Mouse (Mus musculus) stomach, embryonic 14.5 days (tissue): ENCODE data around the gene Tiam1. TPM values are rescaled to one million over a fixed set of nuclear protein-coding genes. Genes with fewer than 3 reads are reported as not detected.

ENCODE experiments used
- ATAC-seq: fragments of 200-750 bp; cut with Nextera tagmentation; 2 replicates; pipeline ENCODE4 v1.8.0; 2017; ENCODE audit warnings: low read depth, moderate TSS enrichment; ENCODE audit not compliant: insufficient number of reproducible peaks, insufficient read depth, low FRiP score
- H3K27ac ChIP-seq: fragments of 300-500 bp; sonication (generic); 2 replicates; pipeline ENCODE4 v1.5.1; 2014; ENCODE audit warnings: mild to moderate bottlenecking, low read length, moderate library complexity, mixed read lengths
- H3K27me3 ChIP-seq: fragments of 300-500 bp; sonication (generic); 2 replicates; pipeline ENCODE4 v1.6.1; 2014; ENCODE audit warnings: low read length, control low read depth, mixed read lengths; ENCODE audit not compliant: control insufficient read depth, insufficient read depth
- H3K36me3 ChIP-seq: fragments of 300-500 bp; sonication (generic); 2 replicates; pipeline ENCODE4 v1.6.1; 2014; ENCODE audit warnings: mild to moderate bottlenecking, control low read depth, low read length, moderate library complexity, mixed read lengths; ENCODE audit not compliant: control insufficient read depth, insufficient read depth
- H3K4me1 ChIP-seq: fragments of 300-500 bp; sonication (generic); 2 replicates; pipeline ENCODE4 v1.6.1; 2014; ENCODE audit warnings: low read length, control low read depth, mixed read lengths; ENCODE audit not compliant: control insufficient read depth, insufficient read depth
- H3K4me2 ChIP-seq: fragments of 300-500 bp; sonication (generic); replicated peaks from 2 replicates; pipeline ENCODE4 v1.6.1; 2014; ENCODE audit warnings: low read depth, low read length, control low read depth
- H3K4me3 ChIP-seq: fragments of 300-500 bp; sonication (generic); 2 replicates; pipeline ENCODE4 v1.5.1; 2014; ENCODE audit warnings: low read depth, low read length, control low read depth
- H3K9ac ChIP-seq: fragments of 300-500 bp; sonication (generic); replicated peaks from 2 replicates; pipeline ENCODE4 v1.6.1; 2014; ENCODE audit warnings: low read depth, mild to moderate bottlenecking, control low read depth, low read length, moderate library complexity, mixed read lengths
- H3K9me3 ChIP-seq: fragments of 300-500 bp; sonication (generic); 2 replicates; pipeline ENCODE4 v1.6.1; 2016; ENCODE audit warnings: low read depth, low read length, control low read depth; ENCODE audit not compliant: control insufficient read depth
- WGBS: fragments of 180-500 bp; shearing (Covaris S2); extraction: QIAGEN DNeasy Blood & Tissue Kit; methylation state at CpG from one replicate; pipeline ENCODE4 v1.1.7; 2014; 5-methylcytosine and 5-hydroxymethylcytosine counted together
- polyA plus RNA-seq: library from polyadenylated mRNA; unstranded; fragments of >200 nt; fragmentation: Nextera tagmentation; extraction: Ambion mirVana; gene quantifications from 2 replicates; pipeline ENCODE4 v1.2.1, GENCODE M21; 2014

Gene Tiam1
- polyA plus RNA-seq, 1 experiment from 2014 or later = 38.4 TPM

DNA sequence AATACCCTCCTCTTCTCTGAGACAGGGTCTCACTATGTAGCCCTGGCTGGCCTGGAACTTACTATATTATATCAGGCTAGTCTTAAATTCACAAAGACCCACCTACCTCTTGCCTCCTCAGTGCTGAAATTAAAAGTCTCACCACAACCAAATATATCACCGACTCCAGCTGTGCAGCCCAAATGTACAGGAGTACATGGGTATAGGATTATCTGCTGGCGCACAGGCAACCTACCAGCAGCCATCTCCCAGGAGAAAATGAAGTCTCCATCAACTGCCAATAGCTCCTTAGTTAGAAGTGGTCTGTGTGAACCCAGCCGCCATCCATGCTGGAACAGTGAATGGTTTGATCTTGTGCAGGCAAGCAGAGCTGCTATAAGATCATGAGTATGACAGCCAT is 34.8 kb upstream of the Tiam1 start:
- Histone ChIP-seq H3K27me3 (no peaks in the 10 kb centered on the region), H3K27ac (no peak overlapping the region), H3K9ac (no peak overlapping the region), H3K4me3 (no peak overlapping the region), H3K4me1 (no peaks in the 10 kb centered on the region), H3K36me3 (no peaks in the 10 kb centered on the region), H3K9me3 (no peaks in the 10 kb centered on the region), H3K4me2 (no peak overlapping the region)
- WGBS = 92% methylated on average over 3 of the region's 3 CpGs
- no peak for ATAC-seq

DNA sequence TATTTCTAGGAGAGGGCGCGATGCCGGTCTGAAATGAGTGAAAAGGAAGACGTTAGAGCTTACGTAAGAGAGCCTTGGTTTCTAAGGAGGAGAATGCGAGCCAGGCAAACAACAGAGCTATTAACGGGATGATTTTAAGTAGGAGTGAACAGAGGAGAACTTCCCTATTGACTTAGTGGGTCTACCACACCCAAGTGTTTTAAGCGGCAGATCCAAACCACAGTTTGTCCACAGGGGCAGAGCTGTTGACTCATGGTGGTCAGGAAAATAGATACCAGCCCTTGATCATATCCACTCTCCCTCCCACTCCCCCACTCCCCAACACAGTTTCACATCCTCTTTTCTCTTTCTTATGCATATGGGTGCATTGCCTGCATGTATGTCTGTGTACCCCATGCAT is 33.9 kb upstream of the Tiam1 start:
- Histone ChIP-seq H3K36me3 (no peaks in the 10 kb centered on the region), H3K4me2 (no peak overlapping the region), H3K4me1 (no peaks in the 10 kb centered on the region), H3K27me3 (no peaks in the 10 kb centered on the region), H3K27ac (no peak overlapping the region), H3K9ac (no peak overlapping the region), H3K4me3 (no peak overlapping the region), H3K9me3 (no peaks in the 10 kb centered on the region)
- ATAC-seq = no peak
- 61% methylated on average over 8 of the region's 8 CpGs for WGBS

DNA sequence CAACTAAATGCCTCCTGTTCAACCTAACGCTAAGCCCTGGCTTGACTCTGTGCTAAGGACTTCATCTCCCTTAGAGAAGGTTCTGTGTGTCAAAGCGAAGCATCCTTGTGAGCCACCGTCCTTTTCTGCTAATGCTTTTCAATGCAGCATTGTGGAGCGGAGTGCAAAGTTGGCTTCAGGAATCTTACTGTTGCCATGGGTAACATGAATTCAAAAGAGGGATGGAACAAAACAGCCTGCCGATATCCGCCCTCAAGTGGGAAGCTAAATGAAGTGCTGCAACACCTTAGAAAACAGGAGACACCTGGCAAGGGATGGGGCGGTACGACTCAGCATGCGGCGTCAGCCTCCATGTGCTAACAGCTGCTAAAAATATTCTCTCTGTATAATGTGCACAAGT is 32.9 kb upstream of the Tiam1 start:
- no peak overlapping the region for H3K4me3 ChIP-seq
- no peak overlapping the region for H3K4me2 ChIP-seq
- H3K36me3 ChIP-seq = no peaks in the 10 kb centered on the region
- no peaks in the 10 kb centered on the region for H3K9me3 ChIP-seq
- ATAC-seq = no peak
- no peaks in the 10 kb centered on the region for H3K27me3 ChIP-seq
- H3K9ac ChIP-seq = no peak overlapping the region
- no peak overlapping the region for H3K27ac ChIP-seq
- 45% methylated on average over 10 of the region's 10 CpGs for WGBS
- H3K4me1 ChIP-seq = no peaks in the 10 kb centered on the region

DNA sequence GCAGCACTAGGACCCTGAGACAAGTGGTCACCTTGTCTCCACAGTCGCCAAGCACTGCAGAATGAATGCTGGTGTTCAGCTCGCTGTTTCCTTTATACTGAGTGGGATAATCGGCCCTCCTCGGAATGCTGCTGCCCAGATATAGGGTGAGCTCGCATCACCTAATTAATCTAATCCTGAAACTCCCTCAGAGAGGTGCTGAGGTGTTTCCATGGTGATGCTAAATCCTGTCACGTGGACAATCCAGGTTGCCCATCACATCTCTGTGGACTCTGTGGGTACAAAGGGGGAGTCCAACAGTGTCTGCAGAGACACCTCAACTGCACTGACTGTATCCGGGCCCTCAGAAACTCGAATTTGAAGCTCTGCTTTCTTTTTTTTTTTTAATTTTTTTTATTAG is 27.8 kb upstream of the Tiam1 start:
- no peaks in the 10 kb centered on the region for H3K4me1 ChIP-seq
- no peak overlapping the region for H3K4me3 ChIP-seq
- H3K27me3 ChIP-seq = no peaks in the 10 kb centered on the region
- no peak for ATAC-seq
- no peaks in the 10 kb centered on the region for H3K9me3 ChIP-seq
- no peaks in the 10 kb centered on the region for H3K36me3 ChIP-seq
- no peak overlapping the region for H3K4me2 ChIP-seq
- 63% methylated on average over 8 of the region's 8 CpGs for WGBS
- H3K27ac ChIP-seq = no peak overlapping the region
- no peak overlapping the region for H3K9ac ChIP-seq

DNA sequence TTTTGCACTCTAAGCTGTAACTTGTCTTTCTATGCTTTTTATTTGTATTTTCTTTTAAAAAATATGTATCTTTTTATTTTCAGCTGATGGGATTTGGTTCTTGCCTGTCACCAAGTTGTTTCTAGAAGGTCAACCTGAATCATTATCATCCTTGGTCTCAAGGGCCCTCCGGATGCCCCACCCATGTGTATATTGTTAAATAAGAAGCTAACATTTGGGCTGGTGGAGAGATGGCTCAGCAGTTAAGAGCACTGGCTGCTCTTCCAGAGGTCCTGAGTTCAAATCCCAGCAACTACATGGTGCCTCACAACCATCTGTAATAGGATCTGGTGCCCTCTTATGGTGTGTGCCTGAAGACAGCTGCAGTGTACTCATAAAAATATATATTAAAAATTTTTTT is 27.1 kb upstream of the Tiam1 start:
- H3K4me3 ChIP-seq = no peak overlapping the region
- H3K4me2 ChIP-seq = no peak overlapping the region
- no peak overlapping the region for H3K9ac ChIP-seq
- H3K9me3 ChIP-seq = no peaks in the 10 kb centered on the region
- 81% methylated on average over 1 of the region's 1 CpGs for WGBS
- no peak for ATAC-seq
- H3K27ac ChIP-seq = no peak overlapping the region
- no peaks in the 10 kb centered on the region for H3K27me3 ChIP-seq
- H3K36me3 ChIP-seq = no peaks in the 10 kb centered on the region
- no peaks in the 10 kb centered on the region for H3K4me1 ChIP-seq

DNA sequence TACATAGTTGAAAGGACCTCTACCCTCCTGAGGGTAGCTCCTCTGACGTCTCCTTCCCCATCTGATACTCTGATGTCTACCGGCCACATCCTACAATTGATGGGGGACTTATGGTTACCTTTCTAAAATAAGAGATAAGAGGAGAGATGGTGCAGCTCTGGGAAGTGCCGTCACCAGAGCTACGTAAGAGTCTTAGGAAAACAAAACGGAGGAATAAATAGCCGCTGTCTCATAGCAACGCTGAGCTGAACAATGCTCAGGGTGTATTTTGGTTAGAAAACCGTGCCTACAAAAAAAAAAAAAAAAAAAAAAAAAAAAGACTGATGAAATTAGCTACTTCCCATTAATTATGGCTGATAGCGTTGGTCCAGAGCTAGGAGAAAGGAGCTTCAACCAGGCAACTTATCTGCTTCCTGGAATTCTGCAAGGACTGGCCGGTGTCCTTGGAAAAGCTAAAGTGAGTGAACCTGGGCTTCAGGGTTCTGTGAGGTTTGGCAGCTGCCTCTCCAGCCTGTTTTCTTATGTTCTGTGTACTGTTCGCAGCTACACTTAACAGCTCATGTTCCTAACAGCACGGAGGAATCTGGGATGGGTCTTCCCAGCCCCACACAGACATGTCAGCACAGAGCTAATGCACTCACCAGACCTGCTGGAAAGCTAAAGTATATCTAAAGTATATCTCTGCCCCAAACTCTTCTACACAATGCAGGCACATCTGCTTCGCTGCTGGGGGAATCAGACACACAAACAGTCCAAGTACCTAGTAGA is 26.5 kb upstream of the Tiam1 start:
- Histone ChIP-seq H3K9ac (no peak overlapping the region), H3K27me3 (no peaks in the 10 kb centered on the region), H3K36me3 (no peaks in the 10 kb centered on the region), H3K4me3 (no peak overlapping the region), H3K4me1 (no peaks in the 10 kb centered on the region), H3K9me3 (no peaks in the 10 kb centered on the region), H3K4me2 (no peak overlapping the region), H3K27ac (no peak overlapping the region)
- 50% methylated on average over 13 of the region's 13 CpGs for WGBS
- ATAC-seq = no peak

DNA sequence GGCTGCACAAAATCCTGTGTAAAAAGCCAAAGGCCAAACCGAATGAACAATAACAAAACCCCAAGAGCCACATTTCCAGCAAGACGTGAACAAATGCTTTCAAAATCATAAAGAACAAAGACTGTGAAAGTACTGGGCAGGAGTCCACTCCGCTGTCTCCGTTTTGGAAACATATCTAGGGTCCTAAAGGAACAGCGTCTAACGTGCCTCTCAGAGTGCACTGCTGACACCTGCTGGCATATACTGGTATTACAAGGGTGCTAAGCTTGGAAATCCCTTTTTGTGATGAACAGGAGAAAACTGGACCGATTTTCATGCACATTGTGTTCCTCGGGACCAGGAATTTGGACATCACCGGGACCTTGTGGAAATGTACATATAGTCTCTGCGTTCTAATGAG is 24.1 kb upstream of the Tiam1 start:
- Histone ChIP-seq H3K9ac (no peak overlapping the region), H3K27ac (no peak overlapping the region), H3K4me1 (no peaks in the 10 kb centered on the region), H3K27me3 (no peaks in the 10 kb centered on the region), H3K4me3 (no peak overlapping the region), H3K4me2 (no peak overlapping the region), H3K9me3 (no peaks in the 10 kb centered on the region), H3K36me3 (no peaks in the 10 kb centered on the region)
- ATAC-seq = 0 out of 2 replicates have a peak, but pooled peaks have one; percentile 34
- 33% methylated on average over 10 of the region's 10 CpGs for WGBS

DNA sequence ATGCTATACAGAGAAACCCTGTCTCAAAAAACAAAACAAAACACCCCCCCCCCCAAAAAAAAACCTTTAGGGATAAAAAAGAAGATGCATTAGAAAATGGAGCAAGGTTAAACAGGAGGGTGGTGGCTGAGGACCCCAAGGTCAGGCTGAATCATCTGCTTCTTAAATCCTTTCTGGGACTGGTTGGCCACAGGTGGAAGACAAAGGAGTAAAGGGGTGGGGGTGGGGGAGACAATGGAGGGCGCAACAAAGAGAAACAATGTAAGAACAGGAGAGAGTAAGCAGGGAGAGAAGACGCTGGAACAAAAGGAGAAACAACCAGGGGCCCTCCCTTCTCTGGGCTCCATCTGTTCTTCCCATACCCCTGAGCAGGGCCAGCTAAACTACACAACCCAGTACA is 21.9 kb upstream of the Tiam1 start:
- Histone ChIP-seq H3K36me3 (no peaks in the 10 kb centered on the region), H3K9me3 (no peaks in the 10 kb centered on the region), H3K27me3 (no peaks in the 10 kb centered on the region), H3K4me2 (no peak overlapping the region), H3K9ac (no peak overlapping the region), H3K4me3 (no peak overlapping the region), H3K27ac (no peak overlapping the region), H3K4me1 (no peaks in the 10 kb centered on the region)
- WGBS = 68% methylated on average over 2 of the region's 2 CpGs
- ATAC-seq = no peak

DNA sequence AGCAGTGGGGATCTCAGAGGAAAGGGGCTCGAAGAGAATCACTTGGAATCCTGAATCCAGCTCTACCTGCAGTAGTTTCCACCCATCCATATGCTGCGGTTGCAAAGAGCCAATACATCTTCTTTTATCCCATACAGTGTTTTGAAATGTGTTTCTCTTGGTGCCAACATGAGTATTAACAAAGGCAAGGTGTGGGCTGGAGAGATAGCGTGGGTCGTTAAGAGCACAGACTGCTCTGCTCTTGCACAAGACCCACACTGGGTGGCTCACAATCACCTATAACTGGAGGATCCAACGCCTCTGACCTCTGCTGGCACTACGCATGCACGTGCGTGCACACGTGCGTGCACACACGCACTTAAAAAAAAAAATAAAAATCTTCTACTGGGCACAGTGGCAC is 21.4 kb upstream of the Tiam1 start:
- 89% methylated on average over 11 of the region's 11 CpGs for WGBS
- H3K27ac ChIP-seq = no peak overlapping the region
- H3K4me3 ChIP-seq = no peak overlapping the region
- no peak overlapping the region for H3K9ac ChIP-seq
- no peaks in the 10 kb centered on the region for H3K9me3 ChIP-seq
- no peak for ATAC-seq
- no peaks in the 10 kb centered on the region for H3K36me3 ChIP-seq
- H3K4me2 ChIP-seq = no peak overlapping the region
- no peaks in the 10 kb centered on the region for H3K4me1 ChIP-seq
- H3K27me3 ChIP-seq = no peaks in the 10 kb centered on the region
